Mouse (Mus musculus): ENCODE results near the gene Efcab9. TPM values are rescaled to one million over a fixed set of nuclear protein-coding genes. Genes with fewer than 3 reads are reported as not detected.

Gene Efcab9
- polyA plus RNA-seq, 1 experiment from 2014 or later, result not detected

GRCm38 (mm10) chr11:32550102-32550501 lies 18.2 kb upstream of the Efcab9 start:
- no peak overlapping the region for H3K9ac ChIP-seq (replicated peaks; ENCODE audit: low read depth, low read length)
- H3K4me2 ChIP-seq (ENCODE audit: low read length), result no peak overlapping the region
- no peak overlapping the region for H3K4me3 ChIP-seq (replicated peaks; ENCODE audit: low read length)
- 50% methylated on average over 4 of the region's 4 CpGs for WGBS
- no peaks in the 10 kb centered on the region for H3K27me3 ChIP-seq (replicated peaks; ENCODE audit: control insufficient read depth, insufficient read depth, low read length)
- H3K4me1 ChIP-seq (replicated peaks; ENCODE audit: control insufficient read depth, insufficient read depth, low read length), result peaks cover 29% of the 10 kb centered on the region
- no peaks in the 10 kb centered on the region for H3K9me3 ChIP-seq (ENCODE audit: control insufficient read depth, low read length)
- no peaks in the 10 kb centered on the region for H3K36me3 ChIP-seq (ENCODE audit: control insufficient read depth, insufficient read depth)
- no peak for ATAC-seq
- no peak overlapping the region for H3K27ac ChIP-seq (ENCODE audit: low read length)

- Histone ChIP-seq H3K4me2 (ENCODE audit: low read length) (no peak overlapping the region), H3K9me3 (ENCODE audit: control insufficient read depth, low read length) (no peaks in the 10 kb centered on the region), H3K36me3 (ENCODE audit: control insufficient read depth, insufficient read depth) (no peaks in the 10 kb centered on the region), H3K27me3 (replicated peaks; ENCODE audit: control insufficient read depth, insufficient read depth, low read length) (no peaks in the 10 kb centered on the region), H3K9ac (replicated peaks; ENCODE audit: low read depth, low read length) (no peak overlapping the region), H3K4me1 (replicated peaks; ENCODE audit: control insufficient read depth, insufficient read depth, low read length) (peaks cover 29% of the 10 kb centered on the region), H3K4me3 (replicated peaks; ENCODE audit: low read length) (no peak overlapping the region), H3K27ac (ENCODE audit: low read length) (no peak overlapping the region)
- WGBS, result 66% methylated on average over 6 of the region's 6 CpGs
- ATAC-seq, result no peak
Measured at GRCm38 (mm10) chr11:32549236-32549635, 17.4 kb upstream of the Efcab9 start.

GRCm38 (mm10) chr11:32548240-32548639 lies 16.4 kb upstream of the Efcab9 start:
- H3K4me1 ChIP-seq (replicated peaks; ENCODE audit: control insufficient read depth, insufficient read depth, low read length), result peaks cover 29% of the 10 kb centered on the region
- no peaks in the 10 kb centered on the region for H3K27me3 ChIP-seq (replicated peaks; ENCODE audit: control insufficient read depth, insufficient read depth, low read length)
- H3K9me3 ChIP-seq (ENCODE audit: control insufficient read depth, low read length), result no peaks in the 10 kb centered on the region
- H3K9ac ChIP-seq (replicated peaks; ENCODE audit: low read depth, low read length), result no peak overlapping the region
- H3K36me3 ChIP-seq (ENCODE audit: control insufficient read depth, insufficient read depth), result no peaks in the 10 kb centered on the region
- WGBS, result 92% methylated on average over 4 of the region's 4 CpGs
- no peak for ATAC-seq
- H3K4me3 ChIP-seq (replicated peaks; ENCODE audit: low read length), result no peak overlapping the region
- no peak overlapping the region for H3K27ac ChIP-seq (ENCODE audit: low read length)
- no peak overlapping the region for H3K4me2 ChIP-seq (ENCODE audit: low read length)

GRCm38 (mm10) chr11:32547391-32547947 lies 15.6 kb upstream of the Efcab9 start:
- H3K36me3 ChIP-seq (ENCODE audit: control insufficient read depth, insufficient read depth), result no peaks in the 10 kb centered on the region
- H3K9me3 ChIP-seq (ENCODE audit: control insufficient read depth, low read length), result no peaks in the 10 kb centered on the region
- H3K4me2 ChIP-seq (ENCODE audit: low read length), result no peak overlapping the region
- ATAC-seq, result no peak
- WGBS, result 78% methylated on average over 10 of the region's 10 CpGs
- H3K4me1 ChIP-seq (replicated peaks; ENCODE audit: control insufficient read depth, insufficient read depth, low read length), result peaks cover 26% of the 10 kb centered on the region
- no peaks in the 10 kb centered on the region for H3K27me3 ChIP-seq (replicated peaks; ENCODE audit: control insufficient read depth, insufficient read depth, low read length)
- H3K9ac ChIP-seq (replicated peaks; ENCODE audit: low read depth, low read length), result no peak overlapping the region
- H3K27ac ChIP-seq (ENCODE audit: low read length), result no peak overlapping the region
- no peak overlapping the region for H3K4me3 ChIP-seq (replicated peaks; ENCODE audit: low read length)

- ATAC-seq, result peak; percentile 56
- Histone ChIP-seq H3K9me3 (ENCODE audit: control insufficient read depth, low read length) (no peaks in the 10 kb centered on the region), H3K27me3 (replicated peaks; ENCODE audit: control insufficient read depth, insufficient read depth, low read length) (no peaks in the 10 kb centered on the region), H3K4me2 (ENCODE audit: low read length) (no peak overlapping the region), H3K36me3 (ENCODE audit: control insufficient read depth, insufficient read depth) (no peaks in the 10 kb centered on the region), H3K9ac (replicated peaks; ENCODE audit: low read depth, low read length) (no peak overlapping the region), H3K4me1 (replicated peaks; ENCODE audit: control insufficient read depth, insufficient read depth, low read length) (peaks cover 17% of the 10 kb centered on the region), H3K27ac (ENCODE audit: low read length) (no peak overlapping the region), H3K4me3 (replicated peaks; ENCODE audit: low read length) (no peak overlapping the region)
- WGBS, result 44% methylated on average over 5 of the region's 5 CpGs
Measured at GRCm38 (mm10) chr11:32546483-32546882, 14.6 kb upstream of the Efcab9 start.

GRCm38 (mm10) chr11:32545605-32546004 lies 13.7 kb upstream of the Efcab9 start:
- ATAC-seq, result 0 out of 2 replicates have a peak, but pooled peaks have one; percentile 39
- no peak overlapping the region for H3K4me2 ChIP-seq (ENCODE audit: low read length)
- no peaks in the 10 kb centered on the region for H3K36me3 ChIP-seq (ENCODE audit: control insufficient read depth, insufficient read depth)
- H3K9me3 ChIP-seq (ENCODE audit: control insufficient read depth, low read length), result no peaks in the 10 kb centered on the region
- H3K4me3 ChIP-seq (replicated peaks; ENCODE audit: low read length), result no peak overlapping the region
- H3K27me3 ChIP-seq (replicated peaks; ENCODE audit: control insufficient read depth, insufficient read depth, low read length), result no peaks in the 10 kb centered on the region
- 50% methylated on average over 12 of the region's 12 CpGs for WGBS
- 0 out of 2 replicates have a peak overlapping the region, but pooled peaks have one; percentile 20 for H3K27ac ChIP-seq (ENCODE audit: low read length)
- H3K9ac ChIP-seq (replicated peaks; ENCODE audit: low read depth, low read length), result no peak overlapping the region
- peaks cover 16% of the 10 kb centered on the region for H3K4me1 ChIP-seq (replicated peaks; ENCODE audit: control insufficient read depth, insufficient read depth, low read length)

GRCm38 (mm10) chr11:32544497-32544896 lies 12.6 kb upstream of the Efcab9 start:
- peaks cover 16% of the 10 kb centered on the region for H3K4me1 ChIP-seq (replicated peaks; ENCODE audit: control insufficient read depth, insufficient read depth, low read length)
- ATAC-seq, result no peak
- no peak overlapping the region for H3K27ac ChIP-seq (ENCODE audit: low read length)
- no peak overlapping the region for H3K9ac ChIP-seq (replicated peaks; ENCODE audit: low read depth, low read length)
- H3K36me3 ChIP-seq (ENCODE audit: control insufficient read depth, insufficient read depth), result no peaks in the 10 kb centered on the region
- 82% methylated on average over 5 of the region's 5 CpGs for WGBS
- H3K9me3 ChIP-seq (ENCODE audit: control insufficient read depth, low read length), result no peaks in the 10 kb centered on the region
- no peaks in the 10 kb centered on the region for H3K27me3 ChIP-seq (replicated peaks; ENCODE audit: control insufficient read depth, insufficient read depth, low read length)
- no peak overlapping the region for H3K4me2 ChIP-seq (ENCODE audit: low read length)
- H3K4me3 ChIP-seq (replicated peaks; ENCODE audit: low read length), result no peak overlapping the region

- Histone ChIP-seq H3K4me2 (ENCODE audit: low read length) (no peak overlapping the region), H3K4me3 (replicated peaks; ENCODE audit: low read length) (no peak overlapping the region), H3K9me3 (ENCODE audit: control insufficient read depth, low read length) (no peaks in the 10 kb centered on the region), H3K27ac (ENCODE audit: low read length) (no peak overlapping the region), H3K9ac (replicated peaks; ENCODE audit: low read depth, low read length) (no peak overlapping the region), H3K4me1 (replicated peaks; ENCODE audit: control insufficient read depth, insufficient read depth, low read length) (peaks cover 16% of the 10 kb centered on the region), H3K27me3 (replicated peaks; ENCODE audit: control insufficient read depth, insufficient read depth, low read length) (no peaks in the 10 kb centered on the region), H3K36me3 (ENCODE audit: control insufficient read depth, insufficient read depth) (no peaks in the 10 kb centered on the region)
- no peak for ATAC-seq
- WGBS, result 90% methylated on average over 6 of the region's 6 CpGs
Measured at GRCm38 (mm10) chr11:32544041-32544440, 12.2 kb upstream of the Efcab9 start.

GRCm38 (mm10) chr11:32542687-32543411 lies 11.0 kb upstream of the Efcab9 start:
- WGBS, result 36% methylated on average over 3 of the region's 3 CpGs
- no peak for ATAC-seq

More at GRCm38 (mm10) chr11:32542687-32543411, 11.0 kb upstream of the Efcab9 start:
- Histone ChIP-seq H3K9ac (replicated peaks; ENCODE audit: low read depth, low read length) (no peak overlapping the region), H3K4me2 (ENCODE audit: low read length) (no peak overlapping the region), H3K27me3 (replicated peaks; ENCODE audit: control insufficient read depth, insufficient read depth, low read length) (no peaks in the 10 kb centered on the region), H3K9me3 (ENCODE audit: control insufficient read depth, low read length) (no peaks in the 10 kb centered on the region), H3K27ac (ENCODE audit: low read length) (no peak overlapping the region), H3K4me1 (replicated peaks; ENCODE audit: control insufficient read depth, insufficient read depth, low read length) (peaks cover 16% of the 10 kb centered on the region), H3K4me3 (replicated peaks; ENCODE audit: low read length) (no peak overlapping the region), H3K36me3 (ENCODE audit: control insufficient read depth, insufficient read depth) (no peaks in the 10 kb centered on the region)
